Mouse (Mus musculus) midbrain, embryonic 15.5 days (tissue): ENCODE results near the gene Xrcc1. TPM values are rescaled to one million over a fixed set of nuclear protein-coding genes. Genes with fewer than 3 reads are reported as not detected.
A peak's percentile ranks its signal among the peaks of the same experiment; 100 is the strongest.

Experiments
- ATAC-seq: fragments of 200-750 bp; cut with Nextera tagmentation; replicated peaks from 2 replicates; pipeline ENCODE4 v1.8.0; 2017; ENCODE audit warnings: moderate TSS enrichment
- H3K27ac ChIP-seq: fragments of 300-500 bp; sonication (generic); 2 replicates; pipeline ENCODE4 v1.5.1; 2015; ENCODE audit warnings: mild to moderate bottlenecking, inconsistent platforms
- H3K27me3 ChIP-seq: fragments of 300-500 bp; sonication (generic); replicated peaks from 2 replicates; pipeline ENCODE4 v1.6.1; 2015; ENCODE audit warnings: inconsistent platforms
- H3K36me3 ChIP-seq: fragments of 300-500 bp; sonication (generic); replicated peaks from 2 replicates; pipeline ENCODE4 v1.6.1; 2015; ENCODE audit warnings: inconsistent platforms
- H3K4me1 ChIP-seq: fragments of 300-500 bp; sonication (generic); 2 replicates; pipeline ENCODE4 v1.6.1; 2015; ENCODE audit warnings: inconsistent platforms
- H3K4me2 ChIP-seq: fragments of 300-500 bp; sonication (generic); 2 replicates; pipeline ENCODE4 v1.6.1; 2015; ENCODE audit warnings: inconsistent platforms, mild to moderate bottlenecking, moderate library complexity
- H3K4me3 ChIP-seq: fragments of 300-500 bp; sonication (generic); 2 replicates; pipeline ENCODE4 v1.5.1; 2015; ENCODE audit warnings: mild to moderate bottlenecking, inconsistent platforms
- H3K9ac ChIP-seq: fragments of 300-500 bp; sonication (generic); 2 replicates; pipeline ENCODE4 v1.6.1; 2015; ENCODE audit warnings: mild to moderate bottlenecking, inconsistent platforms
- H3K9me3 ChIP-seq: fragments of 300-500 bp; sonication (generic); 2 replicates; pipeline ENCODE4 v1.6.1; 2016; ENCODE audit warnings: inconsistent platforms
- WGBS: fragments of 180-500 bp; shearing (Covaris S2); methylation state at CpG from one replicate; pipeline ENCODE4 v1.1.7; 2015; ENCODE audit warnings: mixed read lengths; 5-methylcytosine and 5-hydroxymethylcytosine counted together
- polyA plus RNA-seq: library from polyadenylated mRNA; unstranded; fragments of >200 nt; fragmentation: Nextera tagmentation; extraction: Ambion mirVana; gene quantifications from 2 replicates; pipeline ENCODE4 v1.2.1, GENCODE M21; 2015

Xrcc1 gene
- 67.1 and 76.5 TPM in 2 replicates for polyA plus RNA-seq

GRCm38 (mm10) chr7:24546068-24546614 is at the start of gene Xrcc1, which contains the start of gene Pinlyp:
Gene Xrcc1 (plus strand): TSS chr7:24546289.
Gene Pinlyp (minus strand): TSS chr7:24546118.
- no peaks in the 10 kb centered on the region for H3K36me3 ChIP-seq
- WGBS = 39% methylated on average over 13 of the region's 13 CpGs
- H3K4me1 ChIP-seq = peaks cover 16% of the 10 kb centered on the region
- no peaks in the 10 kb centered on the region for H3K27me3 ChIP-seq
- peak within 1 kb of the TSS; percentile 73 for H3K27ac ChIP-seq
- H3K9ac ChIP-seq = peak within 1 kb of the TSS; percentile 84
- H3K4me2 ChIP-seq = peak within 1 kb of the TSS; percentile 75
- peak within 1 kb of the TSS; percentile 87 for H3K4me3 ChIP-seq
- no peak; the same call in 1 of the 2 replicates for ATAC-seq
- H3K9me3 ChIP-seq = no peaks in the 10 kb centered on the region

- 20% methylated on average over 43 of the region's 43 CpGs for WGBS
- H3K36me3 ChIP-seq = peaks cover 22% of the 10 kb centered on the region
- ATAC-seq = no peak
Measured at GRCm38 (mm10) chr7:24499856-24500577, 46.1 kb upstream of the Xrcc1 start.

GRCm38 (mm10) chr7:24500929-24501328 is 45.2 kb upstream of the Xrcc1 start:
- 32% methylated on average over 7 of the region's 7 CpGs for whole genome bisulfite sequencing
- peaks cover 22% of the 10 kb centered on the region for H3K36me3 ChIP-seq
- no peaks in the 10 kb centered on the region for H3K9me3 ChIP-seq
- no peaks in the 10 kb centered on the region for H3K27me3 ChIP-seq
- H3K27ac ChIP-seq = no peak overlapping the region
- H3K9ac ChIP-seq = no peak overlapping the region
- no peak overlapping the region for H3K4me2 ChIP-seq
- ATAC-seq = no peak
- no peak overlapping the region for H3K4me3 ChIP-seq
- peaks cover 28% of the 10 kb centered on the region for H3K4me1 ChIP-seq

More at GRCm38 (mm10) chr7:24499856-24500577, 46.1 kb upstream of the Xrcc1 start:
- no peak overlapping the region for H3K27ac ChIP-seq
- no peak overlapping the region for H3K4me2 ChIP-seq
- peaks cover 19% of the 10 kb centered on the region for H3K4me1 ChIP-seq
- H3K9me3 ChIP-seq = no peaks in the 10 kb centered on the region
- no peaks in the 10 kb centered on the region for H3K27me3 ChIP-seq
- no peak overlapping the region for H3K4me3 ChIP-seq
- no peak overlapping the region for H3K9ac ChIP-seq

- Histone ChIP-seq H3K27me3 (no peaks in the 10 kb centered on the region), H3K9me3 (no peaks in the 10 kb centered on the region), H3K36me3 (peaks cover 22% of the 10 kb centered on the region), H3K9ac (no peak overlapping the region), H3K27ac (no peak overlapping the region), H3K4me2 (no peak overlapping the region), H3K4me3 (no peak overlapping the region), H3K4me1 (peaks cover 32% of the 10 kb centered on the region)
- no peak for ATAC-seq
- WGBS = 58% methylated on average over 21 of the region's 21 CpGs
Measured at GRCm38 (mm10) chr7:24501492-24501891, 44.6 kb upstream of the Xrcc1 start.

- no peak overlapping the region for H3K9ac ChIP-seq
- H3K36me3 ChIP-seq = peaks cover 22% of the 10 kb centered on the region
- H3K4me3 ChIP-seq = no peak overlapping the region
- H3K4me1 ChIP-seq = peaks cover 40% of the 10 kb centered on the region
- H3K27ac ChIP-seq = no peak overlapping the region
- H3K4me2 ChIP-seq = no peak overlapping the region
- no peak for ATAC-seq
- 14% methylated on average over 10 of the region's 10 CpGs for WGBS
- no peaks in the 10 kb centered on the region for H3K9me3 ChIP-seq
- no peaks in the 10 kb centered on the region for H3K27me3 ChIP-seq
Measured at GRCm38 (mm10) chr7:24504004-24504403, 42.1 kb upstream of the Xrcc1 start.

- no peak for ATAC-seq
- H3K4me2 ChIP-seq = no peak overlapping the region
- WGBS = 26% methylated on average over 4 of the region's 4 CpGs
Measured at GRCm38 (mm10) chr7:24504868-24505267, 41.2 kb upstream of the Xrcc1 start.

GRCm38 (mm10) chr7:24505447-24506064 is 40.5 kb upstream of the Xrcc1 start:
- H3K27ac ChIP-seq = peak overlapping the region; percentile 97
- no peak overlapping the region for H3K9ac ChIP-seq
- peaks cover 18% of the 10 kb centered on the region for H3K36me3 ChIP-seq
- peaks cover 52% of the 10 kb centered on the region for H3K4me1 ChIP-seq
- peak overlapping the region; percentile 57 for H3K4me2 ChIP-seq
- 5% methylated on average over 15 of the region's 15 CpGs for WGBS
- no peak overlapping the region for H3K4me3 ChIP-seq
- no peaks in the 10 kb centered on the region for H3K27me3 ChIP-seq
- ATAC-seq = no peak
- no peaks in the 10 kb centered on the region for H3K9me3 ChIP-seq

More at GRCm38 (mm10) chr7:24504868-24505267, 41.2 kb upstream of the Xrcc1 start:
- no peak overlapping the region for H3K4me3 ChIP-seq
- no peaks in the 10 kb centered on the region for H3K9me3 ChIP-seq
- H3K36me3 ChIP-seq = peaks cover 22% of the 10 kb centered on the region
- H3K27me3 ChIP-seq = no peaks in the 10 kb centered on the region
- H3K27ac ChIP-seq = peak overlapping the region; percentile 97
- no peak overlapping the region for H3K9ac ChIP-seq
- H3K4me1 ChIP-seq = peaks cover 45% of the 10 kb centered on the region

- Histone ChIP-seq H3K27ac (peak overlapping the region; percentile 97), H3K4me3 (peak overlapping the region; percentile 70), H3K4me2 (peak overlapping the region; percentile 57), H3K27me3 (no peaks in the 10 kb centered on the region), H3K36me3 (peaks cover 13% of the 10 kb centered on the region), H3K9me3 (no peaks in the 10 kb centered on the region), H3K4me1 (peaks cover 53% of the 10 kb centered on the region), H3K9ac (no peak overlapping the region)
- ATAC-seq = no peak
- WGBS = 6% methylated on average over 3 of the region's 3 CpGs
Measured at GRCm38 (mm10) chr7:24506065-24506459, 40.0 kb upstream of the Xrcc1 start.

GRCm38 (mm10) chr7:24506476-24506837 is 39.6 kb upstream of the Xrcc1 start:
- no peak; the same call in 1 of the 2 replicates for ATAC-seq
- Histone ChIP-seq H3K36me3 (peaks cover 13% of the 10 kb centered on the region), H3K9me3 (no peaks in the 10 kb centered on the region), H3K4me1 (peaks cover 53% of the 10 kb centered on the region), H3K27me3 (no peaks in the 10 kb centered on the region), H3K9ac (peak overlapping the region; percentile 62), H3K4me3 (peak overlapping the region; percentile 70), H3K4me2 (peak overlapping the region; percentile 57), H3K27ac (peak overlapping the region; percentile 97)
- under 1% methylated on average over 12 of the region's 12 CpGs for WGBS

- peak within 1 kb of the TSS; percentile 97 for H3K27ac ChIP-seq
- peaks cover 53% of the 10 kb centered on the region for H3K4me1 ChIP-seq
Measured at GRCm38 (mm10) chr7:24506838-24507725, 39.0 kb upstream of the Xrcc1 start, which contains the start of gene Zfp428. Gene Zfp428 (plus strand): TSS chr7:24507006.

GRCm38 (mm10) chr7:24507726-24508114 is 38.4 kb upstream of the Xrcc1 start:
- H3K9me3 ChIP-seq = no peaks in the 10 kb centered on the region
- H3K27ac ChIP-seq = peak overlapping the region; percentile 97
- peaks cover 56% of the 10 kb centered on the region for H3K4me1 ChIP-seq
- no peaks in the 10 kb centered on the region for H3K27me3 ChIP-seq
- WGBS = 3% methylated on average over 20 of the region's 20 CpGs
- peak overlapping the region; percentile 70 for H3K4me3 ChIP-seq
- H3K4me2 ChIP-seq = peak overlapping the region; percentile 57
- ATAC-seq = peak; percentile 48
- peak overlapping the region; percentile 62 for H3K9ac ChIP-seq
- H3K36me3 ChIP-seq = peaks cover 6% of the 10 kb centered on the region

More at GRCm38 (mm10) chr7:24506838-24507725, 39.0 kb upstream of the Xrcc1 start, which contains the start of gene Zfp428:
- Histone ChIP-seq H3K36me3 (peaks cover 12% of the 10 kb centered on the region), H3K9me3 (no peaks in the 10 kb centered on the region), H3K4me2 (peak within 1 kb of the TSS; percentile 57), H3K9ac (peak within 1 kb of the TSS; percentile 62), H3K4me3 (peak within 1 kb of the TSS; percentile 70), H3K27me3 (no peaks in the 10 kb centered on the region)
- ATAC-seq = peak; percentile 92
- WGBS = under 1% methylated on average over 82 of the region's 84 CpGs
